ENCODE assay signal across 14 mouse cellular contexts in the genomic region with DNA sequence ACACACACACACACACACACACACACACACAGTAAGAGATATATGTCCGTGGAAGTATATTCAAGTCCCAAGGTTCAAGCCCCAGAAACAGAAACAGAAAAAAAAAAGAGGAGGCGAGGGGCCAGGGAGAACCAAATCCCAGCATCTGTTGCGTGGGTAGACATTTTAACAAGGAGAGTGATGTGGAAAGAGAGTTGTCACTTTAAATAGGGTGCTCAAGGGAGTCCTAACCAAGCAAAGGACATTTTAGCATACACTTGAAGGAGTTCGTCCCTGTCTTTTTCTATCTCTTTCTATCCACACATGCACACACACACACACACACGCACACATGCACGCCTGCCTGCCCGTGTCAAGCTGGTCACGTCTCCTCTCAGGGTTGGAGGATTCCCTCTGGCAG. TPM values are rescaled to one million over a fixed set of nuclear protein-coding genes. Genes with fewer than 3 reads are reported as not detected.
A peak's percentile ranks its signal among the peaks of the same experiment; 100 is the strongest.
DNase-seq lines count a peak whose midpoint lies in the region.
"Had no signal": no experiment of that assay in that cellular context is flagged by ENCODE, and none has a peak within 500 bp of the region (broad histone marks: within the 10 kb centered on the region; RNA-seq: fewer than 3 reads in every experiment).

No protein-coding gene starts in this region.

- peak; percentile 52 to 74 for DNase-seq in frontal cortex, adult 2 months (ENCODE audit: extremely low spot score in 1 of 2, low spot score in 1 of 2)
- DNase-seq in frontal cortex, postnatal 10 days (ENCODE audit: low spot score in 2 of 2), result no peak
- DNase-seq in layer of hippocampus, adult 9-11 months, result peak; percentile 58
- DNase-seq in layer of hippocampus, postnatal 25 days (ENCODE audit: extremely low spot score in 1 of 2, low spot score in 1 of 2), result no peak
- DNase-seq in right cerebral cortex, adult 18-20 months, result peak; percentile 77
- DNase-seq in right cerebral cortex, postnatal 10 days (ENCODE audit: low spot score in 2 of 2), result no peak
- no peak for DNase-seq in heart, adult 18-20 months
- DNase-seq: adrenal gland, postnatal 10 days; cerebellum, adult 18-20 months; cerebellum, adult 9-11 months; cerebellum, postnatal 36 days; gastrocnemius, adult 2 months; gastrocnemius, postnatal 25 days; heart, postnatal 36 days had no signal

RNA-seq across cellular contexts. Expression of a gene that starts 5.7 kb away (rescaled TPM):
- polyA plus RNA-seq in frontal cortex, adult 2 months (2012; rRNA removed), result 39.3 and 45.0 TPM in 2 replicates
- 10 to 100 TPM; 51.8 to 54.2 TPM for total RNA-seq in layer of hippocampus, postnatal 25 days (2021)
- total RNA-seq in heart, adult 18-20 months (2021), result 10 to 100 TPM; 18.7 to 23.6 TPM

RNA-seq across cellular contexts. Expression of a gene that starts 5.9 kb away (rescaled TPM):
- 15.8 and 19.0 TPM in 2 replicates for polyA plus RNA-seq in frontal cortex, adult 2 months (2012; rRNA removed)
- total RNA-seq in layer of hippocampus, postnatal 25 days (2021), result 10 to 100 TPM in 1 of 2 experiments, 1 to 10 TPM in 1; 6.0 to 11.5 TPM
- total RNA-seq in heart, adult 18-20 months (2021), result under 1 TPM; 0.37 to 0.77 TPM

RNA-seq across cellular contexts. Expression of a gene that starts 6.0 kb away (rescaled TPM):
- 92.3 and 97.1 TPM in 2 replicates for polyA plus RNA-seq in frontal cortex, adult 2 months (2012; rRNA removed)
- total RNA-seq in layer of hippocampus, postnatal 25 days (2021), result 100 to 1,000 TPM; 100 to 107 TPM
- total RNA-seq in heart, adult 18-20 months (2021), result 100 to 1,000 TPM; 112 to 126 TPM

RNA-seq across cellular contexts. Expression of a gene that starts 23.1 kb away (rescaled TPM):
- polyA plus RNA-seq in frontal cortex, adult 2 months (2012; rRNA removed), result 53.0 and 53.8 TPM in 2 replicates
- 10 to 100 TPM; 49.4 to 53.2 TPM for total RNA-seq in layer of hippocampus, postnatal 25 days (2021)
- total RNA-seq in heart, adult 18-20 months (2021), result 10 to 100 TPM; 23.4 to 26.2 TPM

RNA-seq across cellular contexts. Expression of a gene that starts 26.0 kb away (rescaled TPM):
- polyA plus RNA-seq in frontal cortex, adult 2 months (2012; rRNA removed), result 45.0 and 46.6 TPM in 2 replicates
- 10 to 100 TPM; 46.2 to 52.6 TPM for total RNA-seq in layer of hippocampus, postnatal 25 days (2021)
- total RNA-seq in heart, adult 18-20 months (2021), result 10 to 100 TPM; 26.0 to 28.8 TPM

Comparison
In these comparisons a context has a peak if more than half of its experiments do, and no peak if none do; other contexts are left out.
1. DNase-seq: peak in frontal cortex, adult 2 months (2 of 2), layer of hippocampus, adult 9-11 months (single experiment) and right cerebral cortex, adult 18-20 months (single experiment); none in frontal cortex, postnatal 10 days (0 of 2), layer of hippocampus, postnatal 25 days (0 of 2), right cerebral cortex, postnatal 10 days (0 of 2) and heart, adult 18-20 months (0 of 2).